Comparison of ENCODE assay signal across 15 mouse cellular contexts in the genomic region with DNA sequence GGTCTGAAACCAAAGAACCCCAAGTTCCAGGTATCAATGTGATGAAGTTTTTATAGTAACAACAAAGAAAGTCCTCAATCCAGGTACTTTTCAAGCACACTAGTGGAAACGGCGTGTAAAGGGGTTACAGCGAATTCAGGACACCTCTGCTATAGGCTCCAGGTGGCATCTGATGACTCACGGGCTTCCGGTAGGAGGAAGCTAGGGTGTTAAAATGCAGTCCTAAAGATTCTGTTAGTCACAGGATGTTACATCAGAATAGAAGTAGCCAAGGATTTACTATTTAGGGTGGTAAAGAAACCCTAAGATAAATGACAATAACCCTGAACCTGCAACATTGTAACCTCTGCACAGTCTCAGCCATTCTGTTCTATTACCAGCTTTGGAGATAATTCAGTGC. TPM values are rescaled to one million over a fixed set of nuclear protein-coding genes. Genes with fewer than 3 reads are reported as not detected.
"Had no signal": no experiment of that assay in that cellular context is flagged by ENCODE, and none has a peak within 500 bp of the region (broad histone marks: within the 10 kb centered on the region; RNA-seq: fewer than 3 reads in every experiment).

No protein-coding gene starts in this region.

RNA-seq across cellular contexts. Expression of a gene that starts 5.7 kb away (rescaled TPM):
- total RNA-seq: midbrain, postnatal 0 days had no signal
- polyA plus RNA-seq: limb, embryonic 12.5 days; midbrain, embryonic 11.5 days; neural tube, embryonic 12.5 days had no signal

RNA-seq across cellular contexts. Expression of a gene that starts 37.6 kb away (rescaled TPM):
- total RNA-seq: layer of hippocampus, adult 18-20 months; layer of hippocampus, postnatal 14 days; left cerebral cortex, adult 8-10 months; left cerebral cortex, postnatal 14 days; left cerebral cortex, postnatal 4 days; midbrain, postnatal 0 days had no signal
- polyA plus RNA-seq: limb, embryonic 12.5 days; limb, embryonic 15.5 days; liver, embryonic 11.5 days; lung, embryonic 15.5 days; midbrain, embryonic 11.5 days; midbrain, embryonic 14.5 days; midbrain, postnatal 0 days; neural tube, embryonic 12.5 days; neural tube, embryonic 15.5 days; testis, adult 2 months had no signal
